Mouse (Mus musculus) MN1 (cell line): ENCODE results near the gene Angpt4.

ENCODE experiments used
- DNase-seq: peaks from one replicate; pipeline ENCODE4 v3.0.0-alpha.2; 2016; ENCODE audit warnings: low spot score

Gene Angpt4

GRCm38 (mm10) chr2:151962474-151962873 lies 51.5 kb downstream of the Angpt4 start:
- peak; percentile 97 for DNase-seq

- DNase-seq: no peak
Observed at GRCm38 (mm10) chr2:151963319-151963718, 52.3 kb downstream of the Angpt4 start.

- DNase-seq: no peak
Observed at GRCm38 (mm10) chr2:151964052-151964451, 53.0 kb downstream of the Angpt4 start.

GRCm38 (mm10) chr2:151967176-151967750 lies 56.3 kb downstream of the Angpt4 start:
- no peak for DNase-seq

- no peak for DNase-seq
Observed at GRCm38 (mm10) chr2:151967792-151968191, 56.8 kb downstream of the Angpt4 start.

- no peak for DNase-seq
Observed at GRCm38 (mm10) chr2:151968451-151968850, 57.4 kb downstream of the Angpt4 start.

- no peak for DNase-seq
Observed at GRCm38 (mm10) chr2:151968986-151969385, 58.0 kb downstream of the Angpt4 start.

- no peak for DNase-seq
Observed at GRCm38 (mm10) chr2:151969396-151969795, 58.4 kb downstream of the Angpt4 start.

- DNase-seq: no peak
Observed at GRCm38 (mm10) chr2:151970191-151971172, 59.5 kb downstream of the Angpt4 start.

GRCm38 (mm10) chr2:151971748-151972147 lies 60.7 kb downstream of the Angpt4 start:
- no peak for DNase-seq

GRCm38 (mm10) chr2:151972880-151973594 lies 62.0 kb downstream of the Angpt4 start:
- no peak for DNase-seq

- no peak for DNase-seq
Observed at GRCm38 (mm10) chr2:151973595-151974562, 62.9 kb downstream of the Angpt4 start.

GRCm38 (mm10) chr2:151975295-151975694 lies 64.3 kb downstream of the Angpt4 start:
- DNase-seq: no peak

- DNase-seq: no peak
Observed at GRCm38 (mm10) chr2:151976067-151976466, 65.1 kb downstream of the Angpt4 start.

GRCm38 (mm10) chr2:151977689-151978440 lies 66.9 kb downstream of the Angpt4 start:
- no peak for DNase-seq

GRCm38 (mm10) chr2:151978494-151978893 lies 67.5 kb downstream of the Angpt4 start:
- DNase-seq: no peak

GRCm38 (mm10) chr2:151979470-151980354 lies 68.7 kb downstream of the Angpt4 start, which contains the start of gene Fam110a:
TSS of gene Fam110a (minus strand) at chr2:151980219.
- DNase-seq: peak; percentile 93

- DNase-seq: no peak
Observed at GRCm38 (mm10) chr2:151980355-151980693, 69.3 kb downstream of the Angpt4 start.

GRCm38 (mm10) chr2:151981268-151981667 lies 70.3 kb downstream of the Angpt4 start:
- no peak for DNase-seq

- DNase-seq: no peak
Observed at GRCm38 (mm10) chr2:151982476-151982875, 71.5 kb downstream of the Angpt4 start.
